Mouse (Mus musculus) embryonic facial prominence, embryonic 15.5 days (tissue): ENCODE results near the gene Ikzf3. TPM values are rescaled to one million over a fixed set of nuclear protein-coding genes. Genes with fewer than 3 reads are reported as not detected.

Experiments
- ATAC-seq: fragments of 200-750 bp; cut with Nextera tagmentation; 2 replicates; pipeline ENCODE4 v1.8.0; 2017; ENCODE audit warnings: low read depth, moderate TSS enrichment; ENCODE audit not compliant: insufficient number of reproducible peaks, low FRiP score, low TSS enrichment
- H3K27ac ChIP-seq: fragments of 300-500 bp; sonication (generic); replicated peaks from 2 replicates; pipeline ENCODE4 v1.5.1; 2015; ENCODE audit warnings: mild to moderate bottlenecking, inconsistent platforms
- H3K27me3 ChIP-seq: fragments of 300-500 bp; sonication (generic); 2 replicates; pipeline ENCODE4 v1.6.1; 2015; ENCODE audit warnings: inconsistent platforms
- H3K36me3 ChIP-seq: fragments of 300-500 bp; sonication (generic); 2 replicates; pipeline ENCODE4 v1.6.1; 2015; ENCODE audit warnings: mild to moderate bottlenecking, inconsistent platforms
- H3K4me1 ChIP-seq: fragments of 300-500 bp; sonication (generic); 2 replicates; pipeline ENCODE4 v1.6.1; 2015; ENCODE audit warnings: inconsistent platforms
- H3K4me2 ChIP-seq: fragments of 300-500 bp; sonication (generic); replicated peaks from 2 replicates; pipeline ENCODE4 v1.6.1; 2015; ENCODE audit warnings: mild to moderate bottlenecking, inconsistent platforms
- H3K4me3 ChIP-seq: fragments of 300-500 bp; sonication (generic); replicated peaks from 2 replicates; pipeline ENCODE4 v1.5.1; 2015; ENCODE audit warnings: mild to moderate bottlenecking, inconsistent platforms
- H3K9ac ChIP-seq: fragments of 300-500 bp; sonication (generic); 2 replicates; pipeline ENCODE4 v1.6.1; 2015; ENCODE audit warnings: inconsistent platforms
- H3K9me3 ChIP-seq: fragments of 300-500 bp; sonication (generic); replicated peaks from 2 replicates; pipeline ENCODE4 v1.6.1; 2016; ENCODE audit warnings: inconsistent platforms
- WGBS: fragments of 180-500 bp; shearing (Covaris S2); methylation state at CpG from one replicate; pipeline ENCODE4 v1.1.7; 2015; 5-methylcytosine and 5-hydroxymethylcytosine counted together
- polyA plus RNA-seq: library from polyadenylated mRNA; unstranded; fragments of >200 nt; fragmentation: Nextera tagmentation; extraction: Ambion mirVana; gene quantifications from 2 replicates; pipeline ENCODE4 v1.2.1, GENCODE M21; 2015

Gene Ikzf3
- polyA plus RNA-seq, 1 experiment from 2014 or later, result 0.67 TPM

GRCm38 (mm10) chr11:98563921-98564414, 18.1 kb upstream of the Ikzf3 start:
- no peaks in the 10 kb centered on the region for H3K9me3 ChIP-seq
- no peaks in the 10 kb centered on the region for H3K27me3 ChIP-seq
- no peaks in the 10 kb centered on the region for H3K36me3 ChIP-seq
- H3K4me1 ChIP-seq, result no peaks in the 10 kb centered on the region
- ATAC-seq, result no peak
- 61% methylated on average over 13 of the region's 13 CpGs for WGBS
- H3K4me3 ChIP-seq, result no peak overlapping the region
- no peak overlapping the region for H3K9ac ChIP-seq
- H3K4me2 ChIP-seq, result no peak overlapping the region
- no peak overlapping the region for H3K27ac ChIP-seq

GRCm38 (mm10) chr11:98563025-98563424, 17.2 kb upstream of the Ikzf3 start:
- H3K36me3 ChIP-seq, result no peaks in the 10 kb centered on the region
- no peaks in the 10 kb centered on the region for H3K27me3 ChIP-seq
- ATAC-seq, result no peak
- H3K4me1 ChIP-seq, result no peaks in the 10 kb centered on the region
- no peak overlapping the region for H3K9ac ChIP-seq
- no peaks in the 10 kb centered on the region for H3K9me3 ChIP-seq
- H3K4me2 ChIP-seq, result no peak overlapping the region
- WGBS, result 77% methylated on average over 3 of the region's 3 CpGs
- H3K4me3 ChIP-seq, result no peak overlapping the region
- no peak overlapping the region for H3K27ac ChIP-seq

GRCm38 (mm10) chr11:98560942-98561341, 15.1 kb upstream of the Ikzf3 start:
- H3K9me3 ChIP-seq, result no peaks in the 10 kb centered on the region
- 30% methylated on average over 7 of the region's 7 CpGs for WGBS
- no peak overlapping the region for H3K27ac ChIP-seq
- H3K4me2 ChIP-seq, result no peak overlapping the region
- no peak overlapping the region for H3K4me3 ChIP-seq
- H3K4me1 ChIP-seq, result no peaks in the 10 kb centered on the region
- no peaks in the 10 kb centered on the region for H3K27me3 ChIP-seq
- no peak overlapping the region for H3K9ac ChIP-seq
- no peaks in the 10 kb centered on the region for H3K36me3 ChIP-seq
- no peak for ATAC-seq

GRCm38 (mm10) chr11:98555124-98555700, 9.4 kb upstream of the Ikzf3 start:
- no peak overlapping the region for H3K27ac ChIP-seq
- no peak overlapping the region for H3K9ac ChIP-seq
- no peak overlapping the region for H3K4me2 ChIP-seq
- WGBS, result 67% methylated on average over 12 of the region's 12 CpGs
- ATAC-seq, result no peak
- peaks cover 3% of the 10 kb centered on the region for H3K27me3 ChIP-seq
- H3K4me3 ChIP-seq, result no peak overlapping the region
- H3K9me3 ChIP-seq, result no peaks in the 10 kb centered on the region
- no peaks in the 10 kb centered on the region for H3K36me3 ChIP-seq
- H3K4me1 ChIP-seq, result peaks cover 9% of the 10 kb centered on the region

- Histone ChIP-seq H3K4me1 (peaks cover 9% of the 10 kb centered on the region), H3K4me3 (no peak overlapping the region), H3K27ac (no peak overlapping the region), H3K4me2 (no peak overlapping the region), H3K9ac (no peak overlapping the region), H3K9me3 (no peaks in the 10 kb centered on the region), H3K27me3 (peaks cover 14% of the 10 kb centered on the region), H3K36me3 (no peaks in the 10 kb centered on the region)
- no peak for ATAC-seq
- 88% methylated on average over 4 of the region's 4 CpGs for WGBS
Observed at GRCm38 (mm10) chr11:98553966-98554365, 8.1 kb upstream of the Ikzf3 start.

- no peaks in the 10 kb centered on the region for H3K36me3 ChIP-seq
- peak within 1 kb of the TSS; percentile 85 for H3K27ac ChIP-seq
- peaks cover 39% of the 10 kb centered on the region for H3K27me3 ChIP-seq
- H3K4me2 ChIP-seq, result peak within 1 kb of the TSS; percentile 84
- no peaks in the 10 kb centered on the region for H3K9me3 ChIP-seq
- H3K9ac ChIP-seq, result peak within 1 kb of the TSS; percentile 24; the same call in 1 of the 2 replicates
- ATAC-seq, result peak; percentile 96
- 1% methylated on average over 50 of the region's 51 CpGs for WGBS
- H3K4me3 ChIP-seq, result peak within 1 kb of the TSS; percentile 85
- peaks cover 9% of the 10 kb centered on the region for H3K4me1 ChIP-seq
Observed at GRCm38 (mm10) chr11:98550975-98551828, 5.4 kb upstream of the Ikzf3 start, which contains the start of gene Zpbp2. Gene Zpbp2, plus strand, starts transcription at chr11:98551097.

- Histone ChIP-seq H3K27ac (0 out of 2 replicates have a peak overlapping the region, but pooled peaks have one; percentile 85), H3K27me3 (peaks cover 47% of the 10 kb centered on the region), H3K9ac (no peak overlapping the region), H3K36me3 (no peaks in the 10 kb centered on the region), H3K4me2 (peak overlapping the region; percentile 84), H3K4me1 (peaks cover 14% of the 10 kb centered on the region), H3K9me3 (no peaks in the 10 kb centered on the region), H3K4me3 (peak overlapping the region; percentile 85)
- ATAC-seq, result no peak
- WGBS, result 18% methylated on average over 20 of the region's 20 CpGs
Observed at GRCm38 (mm10) chr11:98550311-98550974, 4.6 kb upstream of the Ikzf3 start.

GRCm38 (mm10) chr11:98549363-98549762, 3.5 kb upstream of the Ikzf3 start:
- H3K4me1 ChIP-seq, result peaks cover 17% of the 10 kb centered on the region
- no peaks in the 10 kb centered on the region for H3K9me3 ChIP-seq
- no peak overlapping the region for H3K4me3 ChIP-seq
- H3K27me3 ChIP-seq, result peaks cover 52% of the 10 kb centered on the region
- no peaks in the 10 kb centered on the region for H3K36me3 ChIP-seq
- WGBS, result 59% methylated on average over 4 of the region's 4 CpGs
- ATAC-seq, result no peak
- no peak overlapping the region for H3K4me2 ChIP-seq
- no peak overlapping the region for H3K27ac ChIP-seq
- H3K9ac ChIP-seq, result no peak overlapping the region

- no peak overlapping the region for H3K4me3 ChIP-seq
- no peak overlapping the region for H3K9ac ChIP-seq
- no peaks in the 10 kb centered on the region for H3K36me3 ChIP-seq
- H3K4me1 ChIP-seq, result peaks cover 17% of the 10 kb centered on the region
- 53% methylated on average over 3 of the region's 3 CpGs for WGBS
- H3K27ac ChIP-seq, result no peak overlapping the region
- no peak for ATAC-seq
- H3K27me3 ChIP-seq, result peaks cover 63% of the 10 kb centered on the region
- H3K9me3 ChIP-seq, result no peaks in the 10 kb centered on the region
- no peak overlapping the region for H3K4me2 ChIP-seq
Observed at GRCm38 (mm10) chr11:98547308-98547693, 1.5 kb upstream of the Ikzf3 start.

- Histone ChIP-seq H3K9ac (no peak overlapping the region), H3K36me3 (no peaks in the 10 kb centered on the region), H3K27ac (no peak overlapping the region), H3K27me3 (peaks cover 63% of the 10 kb centered on the region), H3K4me1 (peaks cover 17% of the 10 kb centered on the region), H3K9me3 (no peaks in the 10 kb centered on the region), H3K4me2 (no peak overlapping the region), H3K4me3 (no peak overlapping the region)
- no peak for ATAC-seq
- 46% methylated on average over 12 of the region's 12 CpGs for WGBS
Observed at GRCm38 (mm10) chr11:98546529-98547307, 887 bp upstream of the Ikzf3 start.
